Mouse (Mus musculus) brain, embryonic 18.5 days (tissue): ENCODE measurements around the gene RPS10-NUDT3.

Source experiments
- DNase-seq: peaks from one replicate; pipeline ENCODE4 v3.0.0-alpha.2; 2012; ENCODE audit warnings: low read depth, low spot score

Gene RPS10-NUDT3

GRCm38 (mm10) chr17:27634871-27635574 is at the start of gene RPS10-NUDT3:
TSS of gene RPS10-NUDT3 (minus strand) at chr17:27635222.
- DNase-seq = peak; percentile 89

GRCm38 (mm10) chr17:27678924-27679813 is 44.1 kb upstream of the RPS10-NUDT3 start:
- DNase-seq = peak; percentile 58

- DNase-seq = no peak
Observed at GRCm38 (mm10) chr17:27677756-27678155, 42.7 kb upstream of the RPS10-NUDT3 start.

- no peak for DNase-seq
Observed at GRCm38 (mm10) chr17:27676270-27676669, 41.2 kb upstream of the RPS10-NUDT3 start.

- DNase-seq = no peak
Observed at GRCm38 (mm10) chr17:27675453-27675852, 40.4 kb upstream of the RPS10-NUDT3 start.

GRCm38 (mm10) chr17:27673945-27674344 is 38.9 kb upstream of the RPS10-NUDT3 start:
- DNase-seq = no peak

GRCm38 (mm10) chr17:27671720-27672119 is 36.7 kb upstream of the RPS10-NUDT3 start:
- no peak for DNase-seq

DNA sequence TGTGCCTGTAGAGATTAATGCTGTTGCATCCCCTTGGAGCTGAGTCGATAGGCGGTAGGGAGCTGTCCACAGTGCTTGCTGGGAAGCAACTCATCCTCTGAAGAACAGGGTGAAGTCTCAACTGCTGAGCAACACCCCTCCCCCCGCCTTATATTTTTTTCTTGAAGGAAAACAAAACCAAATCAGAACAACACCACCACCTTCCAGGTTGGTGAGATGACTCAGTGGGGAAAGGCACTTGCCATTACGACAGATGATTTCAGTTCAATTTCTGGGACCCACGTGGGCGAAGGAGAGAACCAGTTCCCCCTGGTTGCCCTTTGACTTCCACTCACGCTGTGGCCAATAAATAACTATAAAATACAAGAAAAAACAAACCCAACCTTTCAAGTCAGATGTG is 23.7 kb upstream of the RPS10-NUDT3 start:
- DNase-seq = no peak

DNA sequence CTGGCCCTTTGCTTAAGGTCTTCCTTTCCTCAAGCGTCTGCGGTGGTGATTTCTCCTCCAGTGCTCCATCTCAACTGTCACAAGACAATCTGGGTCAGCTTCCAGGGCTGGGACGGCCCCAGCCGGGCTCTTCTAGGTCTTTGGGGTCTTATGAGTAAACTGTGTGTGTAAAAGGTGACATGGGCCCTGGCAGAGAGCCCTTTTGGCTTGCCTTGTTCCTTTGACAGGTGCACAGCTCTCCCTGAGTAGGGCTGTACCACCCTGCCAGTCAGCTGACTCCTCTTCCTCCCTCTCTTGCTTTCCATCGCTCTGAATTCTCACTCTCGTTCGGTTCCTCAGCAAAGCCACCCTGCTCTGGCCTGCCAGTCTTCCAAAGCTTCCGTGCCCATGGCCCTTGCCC is 22.1 kb upstream of the RPS10-NUDT3 start:
- DNase-seq = no peak

- DNase-seq = no peak
Observed at GRCm38 (mm10) chr17:27656414-27656813, 21.4 kb upstream of the RPS10-NUDT3 start.

DNA sequence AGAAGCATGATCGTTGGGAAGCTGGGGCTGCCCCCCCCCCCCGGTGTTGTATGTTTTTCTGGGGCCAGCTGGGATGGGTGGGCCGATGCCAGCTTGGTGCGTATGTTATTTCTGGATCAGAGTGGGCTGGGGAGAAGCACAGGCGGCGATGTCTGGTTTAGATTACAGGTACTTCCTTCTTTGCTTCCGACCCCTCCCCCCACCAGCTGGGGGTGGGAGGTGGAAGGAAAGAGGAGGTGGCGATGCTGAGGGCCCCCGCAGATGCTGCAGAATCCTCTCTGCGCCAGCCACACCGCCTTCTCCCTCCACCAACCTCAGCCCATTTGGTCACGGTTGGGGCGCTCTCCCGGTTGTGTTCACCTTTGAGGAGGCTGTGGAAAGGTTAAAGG is 21.0 kb upstream of the RPS10-NUDT3 start:
- DNase-seq = no peak

DNA sequence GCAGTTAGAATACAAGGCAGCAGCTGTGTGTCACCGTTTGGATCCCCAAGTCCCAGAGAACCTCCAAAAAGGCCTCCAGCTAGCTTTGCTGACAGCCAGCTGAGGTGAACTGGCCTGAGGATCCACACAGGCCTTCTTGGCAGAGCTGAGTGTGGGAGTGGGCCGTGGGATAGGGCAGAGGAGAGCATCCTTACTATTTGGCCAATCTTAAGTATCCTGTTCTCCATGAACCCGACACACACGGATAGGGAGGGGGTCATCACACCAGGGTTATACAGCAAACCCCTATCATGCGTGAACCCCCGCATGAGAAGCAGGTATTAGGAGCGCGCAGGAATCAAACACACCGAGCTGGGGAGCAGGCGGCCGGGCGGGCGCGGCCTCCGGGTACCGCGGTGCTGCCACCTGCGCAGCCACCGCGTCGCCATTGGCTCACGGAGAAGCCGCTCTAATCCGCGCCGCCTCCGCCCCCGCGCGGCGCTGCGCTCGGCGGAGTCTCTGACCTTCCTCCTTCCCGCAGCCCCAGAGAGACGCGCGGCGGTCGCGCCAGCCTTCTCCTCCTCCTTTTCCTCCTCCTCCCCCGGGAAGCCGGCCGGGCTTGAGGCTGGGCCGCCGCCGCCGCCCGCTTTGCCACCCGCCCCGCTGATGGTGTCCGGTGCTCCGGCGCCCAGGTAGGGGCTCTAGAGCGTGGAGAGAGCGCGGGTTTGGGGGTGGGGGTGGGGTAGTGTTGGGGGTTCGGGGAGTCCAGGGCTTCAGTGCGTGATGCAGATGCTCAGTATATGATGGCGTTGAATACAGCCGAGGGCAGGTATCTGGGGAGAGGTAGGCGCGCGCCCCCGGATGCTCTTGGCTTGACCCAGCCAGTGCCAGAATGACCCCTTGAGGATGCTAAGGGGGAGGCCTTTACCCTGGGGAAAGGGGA is 20.3 kb upstream of the RPS10-NUDT3 start, which contains the start of gene Pacsin1:
Pacsin1 (plus strand) TSS at position 421 of the 922 bp plus-strand sequence.
- DNase-seq = no peak

DNA sequence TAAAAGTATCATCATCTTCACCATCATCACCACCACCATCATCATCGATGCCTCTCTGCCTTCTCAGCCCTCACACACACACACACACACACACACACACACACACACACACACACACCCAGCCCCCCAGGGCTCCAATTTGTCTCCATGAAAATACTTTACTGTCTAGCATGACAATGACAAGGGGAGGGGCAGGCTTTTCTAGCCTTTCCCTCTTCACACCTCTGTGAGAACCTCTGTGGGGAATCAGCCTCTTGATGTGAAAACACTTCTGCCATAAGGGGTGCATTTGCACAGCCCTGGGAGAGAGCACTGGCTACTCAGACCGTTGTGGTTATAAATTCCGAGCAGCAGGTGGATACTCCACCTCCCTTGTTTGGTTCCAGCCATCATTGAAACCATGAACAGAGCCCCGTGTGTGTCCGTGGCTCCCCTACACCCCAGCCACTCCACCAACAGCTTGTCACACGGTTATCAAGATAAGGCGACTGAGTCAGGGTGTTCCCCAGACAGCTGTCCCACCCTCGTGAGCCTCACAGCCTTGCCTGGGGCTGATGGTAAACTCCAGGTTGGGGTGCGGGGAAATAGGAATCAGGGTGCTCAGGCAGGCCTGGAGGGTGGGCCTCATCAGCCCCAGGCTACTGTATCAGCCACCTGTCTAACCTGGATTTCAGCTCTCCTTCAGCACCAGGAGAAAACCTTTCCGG is 18.4 kb upstream of the RPS10-NUDT3 start:
- no peak for DNase-seq

DNA sequence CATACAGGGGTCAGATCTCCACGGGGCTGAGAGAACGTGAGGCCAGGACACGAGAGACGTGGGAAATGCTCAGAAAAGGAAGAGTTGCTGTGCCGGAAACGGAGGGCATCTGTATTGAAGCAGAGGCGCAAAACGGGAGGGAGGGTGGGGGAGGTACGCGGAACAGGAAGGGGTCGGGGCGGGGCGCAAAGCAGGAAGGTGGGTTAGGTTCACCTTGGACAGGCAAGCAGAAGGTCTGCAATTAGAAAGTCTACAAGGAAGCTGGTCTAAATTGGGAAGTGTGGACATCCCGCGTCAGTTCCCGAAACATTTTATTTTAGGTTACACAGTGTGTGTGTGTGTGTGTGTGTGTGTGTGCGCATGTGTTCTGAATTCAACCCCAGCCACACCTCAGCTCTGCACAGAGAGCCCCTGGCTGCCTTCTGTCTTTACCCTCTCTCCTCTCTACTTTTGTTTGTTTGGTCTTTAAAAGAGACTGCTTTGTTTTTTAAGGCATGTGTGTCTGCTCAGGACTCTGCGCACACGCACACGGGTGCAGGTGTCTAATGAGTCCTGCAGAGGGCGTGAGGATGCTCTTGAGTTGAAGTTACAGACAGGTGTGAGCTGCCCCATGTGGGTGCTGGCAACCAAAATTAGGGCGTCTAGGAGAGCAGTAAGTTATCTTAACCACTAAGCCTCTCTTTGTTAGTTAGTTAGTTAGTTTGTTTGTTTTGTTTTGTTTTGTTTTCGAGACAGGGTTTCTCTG is 17.2 kb upstream of the RPS10-NUDT3 start:
- DNase-seq = no peak

- DNase-seq = no peak
Observed at GRCm38 (mm10) chr17:27650586-27650985, 15.6 kb upstream of the RPS10-NUDT3 start.

GRCm38 (mm10) chr17:27650160-27650559 is 15.1 kb upstream of the RPS10-NUDT3 start:
- DNase-seq = no peak

DNA sequence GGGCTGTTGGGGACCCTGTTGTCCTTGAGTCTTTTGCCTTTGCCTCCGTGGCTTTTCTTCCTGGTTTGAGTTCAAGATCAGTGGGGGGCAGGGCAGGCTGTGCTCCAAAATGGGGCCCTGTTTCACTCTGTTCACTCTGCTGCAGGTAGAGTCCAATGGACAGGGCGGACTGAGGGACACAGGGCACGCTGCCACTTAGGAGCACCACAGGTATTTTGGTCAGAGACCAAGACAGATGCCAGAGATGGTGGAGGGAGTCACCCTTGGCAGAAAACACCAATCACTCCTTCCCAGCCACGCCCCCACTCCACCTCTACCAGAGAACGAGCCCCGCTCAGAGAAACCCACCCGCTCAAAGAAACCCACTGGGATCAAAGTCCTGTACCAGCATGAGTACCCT is 10.8 kb upstream of the RPS10-NUDT3 start:
- DNase-seq = no peak

GRCm38 (mm10) chr17:27644572-27644971 is 9.6 kb upstream of the RPS10-NUDT3 start:
- DNase-seq = no peak

DNA sequence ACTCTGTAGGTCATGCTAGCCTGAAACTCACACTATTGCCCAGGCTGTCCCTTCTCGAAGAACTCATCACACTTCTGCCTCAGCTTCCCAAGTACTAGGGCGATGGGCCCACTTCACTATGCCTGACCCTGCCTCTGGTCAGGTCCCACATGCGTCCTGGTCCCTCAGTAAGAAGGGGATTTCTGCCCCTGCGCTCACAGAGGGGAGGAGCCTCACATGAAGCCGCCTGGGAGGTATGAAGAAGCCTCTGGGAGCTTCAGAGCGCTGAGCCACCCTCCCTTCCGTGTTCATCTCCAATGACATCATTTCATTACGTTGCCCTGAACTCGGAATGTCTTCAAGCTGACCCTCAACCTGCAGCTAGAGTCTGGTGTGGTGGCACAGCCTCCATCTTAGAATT is 8.7 kb upstream of the RPS10-NUDT3 start:
- no peak for DNase-seq

GRCm38 (mm10) chr17:27643101-27643500 is 8.1 kb upstream of the RPS10-NUDT3 start:
- no peak for DNase-seq
